Mouse (Mus musculus) liver, embryonic 12.5 days (tissue): ENCODE data around the gene Dync1i1. TPM values are rescaled to one million over a fixed set of nuclear protein-coding genes. Genes with fewer than 3 reads are reported as not detected.

Experiments used
- ATAC-seq: fragments of 200-750 bp; cut with Nextera tagmentation; 2 replicates; pipeline ENCODE4 v1.8.0; 2017; ENCODE audit warnings: moderate number of reproducible peaks, mild to moderate bottlenecking, moderate library complexity
- H3K27ac ChIP-seq: fragments of 300-500 bp; sonication (generic); 2 replicates; pipeline ENCODE4 v1.5.1; 2016; ENCODE audit warnings: mild to moderate bottlenecking
- H3K27me3 ChIP-seq: fragments of 300-500 bp; sonication (generic); replicated peaks from 2 replicates; pipeline ENCODE4 v1.6.1; 2016; ENCODE audit warnings: mild to moderate bottlenecking, moderate library complexity
- H3K36me3 ChIP-seq: fragments of 300-500 bp; sonication (generic); 2 replicates; pipeline ENCODE4 v1.6.1; 2016; ENCODE audit warnings: mild to moderate bottlenecking, moderate library complexity
- H3K4me1 ChIP-seq: fragments of 300-500 bp; sonication (generic); 2 replicates; pipeline ENCODE4 v1.6.1; 2016
- H3K4me2 ChIP-seq: fragments of 300-500 bp; sonication (generic); 2 replicates; pipeline ENCODE4 v1.6.1; 2016; ENCODE audit warnings: mild to moderate bottlenecking, moderate library complexity
- H3K4me3 ChIP-seq: fragments of 300-500 bp; sonication (generic); 2 replicates; pipeline ENCODE4 v1.5.1; 2016; ENCODE audit warnings: mild to moderate bottlenecking, moderate library complexity
- H3K9ac ChIP-seq: fragments of 300-500 bp; sonication (generic); 2 replicates; pipeline ENCODE4 v1.6.1; 2016; ENCODE audit warnings: mild to moderate bottlenecking, moderate library complexity
- H3K9me3 ChIP-seq: fragments of 300-500 bp; sonication (generic); replicated peaks from 2 replicates; pipeline ENCODE4 v1.6.1; 2016; ENCODE audit warnings: mild to moderate bottlenecking, moderate library complexity
- WGBS: fragments of 180-500 bp; shearing (Covaris S2); methylation state at CpG from one replicate; pipeline ENCODE4 v1.1.7; 2016; ENCODE audit not compliant: insufficient replicate concordance; 5-methylcytosine and 5-hydroxymethylcytosine counted together
- polyA plus RNA-seq: library from polyadenylated mRNA; unstranded; fragments of >200 nt; fragmentation: Nextera tagmentation; extraction: Ambion mirVana; gene quantifications from 2 replicates; pipeline ENCODE4 v1.2.1, GENCODE M21; 2016

The Dync1i1 gene
- polyA plus RNA-seq, 1 experiment from 2014 or later, result 0.15 TPM

- no peaks in the 10 kb centered on the region for H3K9me3 ChIP-seq
- no peak overlapping the region for H3K4me3 ChIP-seq
- no peaks in the 10 kb centered on the region for H3K4me1 ChIP-seq
- H3K27me3 ChIP-seq, result no peaks in the 10 kb centered on the region
- H3K36me3 ChIP-seq, result 0 out of 2 replicates have a peak, but pooled peaks cover 7% of the 10 kb centered on the region
- H3K9ac ChIP-seq, result no peak overlapping the region
- H3K27ac ChIP-seq, result no peak overlapping the region
- no peak for ATAC-seq
- H3K4me2 ChIP-seq, result no peak overlapping the region
- WGBS, result 66% methylated on average over 18 of the region's 18 CpGs
These were observed 313.5 kb downstream of the Dync1i1 start for GRCm38 (mm10) chr6:6038773-6039550.

GRCm38 (mm10) chr6:6046729-6047424 is 321.4 kb downstream of the Dync1i1 start:
- no peak for ATAC-seq

GRCm38 (mm10) chr6:6052696-6053095 is 327.3 kb downstream of the Dync1i1 start:
- peaks cover 3% of the 10 kb centered on the region; the same call in 1 of the 2 replicates for H3K36me3 ChIP-seq
- H3K4me1 ChIP-seq, result peaks cover 3% of the 10 kb centered on the region; the same call in 1 of the 2 replicates
- no peak overlapping the region for H3K27ac ChIP-seq
- H3K9ac ChIP-seq, result no peak overlapping the region
- H3K9me3 ChIP-seq, result no peaks in the 10 kb centered on the region
- no peak overlapping the region for H3K4me3 ChIP-seq
- H3K4me2 ChIP-seq, result no peak overlapping the region
- no peak for ATAC-seq
- no peaks in the 10 kb centered on the region for H3K27me3 ChIP-seq
- 43% methylated on average over 11 of the region's 11 CpGs for WGBS

More at GRCm38 (mm10) chr6:6046729-6047424, 321.4 kb downstream of the Dync1i1 start:
- H3K4me3 ChIP-seq, result no peak overlapping the region
- no peak overlapping the region for H3K9ac ChIP-seq
- H3K27me3 ChIP-seq, result no peaks in the 10 kb centered on the region
- peaks cover 6% of the 10 kb centered on the region; the same call in 1 of the 2 replicates for H3K4me1 ChIP-seq
- 48% methylated on average over 12 of the region's 12 CpGs for WGBS
- H3K27ac ChIP-seq, result no peak overlapping the region
- H3K9me3 ChIP-seq, result no peaks in the 10 kb centered on the region
- peaks cover 7% of the 10 kb centered on the region; the same call in 1 of the 2 replicates for H3K36me3 ChIP-seq
- H3K4me2 ChIP-seq, result no peak overlapping the region

DNA sequence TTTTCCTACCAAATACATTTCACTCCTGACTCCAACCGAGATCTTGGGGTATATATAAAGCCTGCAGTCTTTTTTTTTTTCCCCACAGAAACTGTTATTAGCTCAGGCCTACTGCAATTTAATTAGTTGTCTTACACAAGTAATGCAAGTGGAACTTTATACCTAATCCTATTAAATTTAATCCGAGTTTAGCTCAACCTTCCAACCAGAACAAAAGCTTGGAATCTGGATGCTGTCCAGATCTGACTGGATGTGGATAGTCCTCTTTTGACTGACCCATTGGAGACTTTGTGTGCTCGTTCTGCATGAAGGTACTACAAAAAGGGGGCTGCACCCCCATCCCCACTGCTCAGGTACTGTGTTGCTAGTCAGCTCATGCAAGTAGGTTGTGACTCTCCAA is 328.5 kb downstream of the Dync1i1 start:
- ATAC-seq, result no peak
- 71% methylated on average over 3 of the region's 3 CpGs for WGBS
- H3K27me3 ChIP-seq, result no peaks in the 10 kb centered on the region

GRCm38 (mm10) chr6:6058548-6058947 is 333.1 kb downstream of the Dync1i1 start:
- H3K4me1 ChIP-seq, result peaks cover 3% of the 10 kb centered on the region; the same call in 1 of the 2 replicates
- ATAC-seq, result no peak
- H3K9me3 ChIP-seq, result no peaks in the 10 kb centered on the region
- no peaks in the 10 kb centered on the region for H3K27me3 ChIP-seq
- H3K27ac ChIP-seq, result no peak overlapping the region
- H3K36me3 ChIP-seq, result no peaks in the 10 kb centered on the region
- no peak overlapping the region for H3K9ac ChIP-seq
- no peak overlapping the region for H3K4me3 ChIP-seq
- 72% methylated on average over 3 of the region's 3 CpGs for WGBS
- H3K4me2 ChIP-seq, result no peak overlapping the region

More for the DNA sequence above, 328.5 kb downstream of the Dync1i1 start:
- no peak overlapping the region for H3K9ac ChIP-seq
- H3K4me2 ChIP-seq, result no peak overlapping the region
- no peak overlapping the region for H3K4me3 ChIP-seq
- peaks cover 3% of the 10 kb centered on the region; the same call in 1 of the 2 replicates for H3K36me3 ChIP-seq
- peaks cover 3% of the 10 kb centered on the region; the same call in 1 of the 2 replicates for H3K4me1 ChIP-seq
- H3K27ac ChIP-seq, result no peak overlapping the region
- no peaks in the 10 kb centered on the region for H3K9me3 ChIP-seq

DNA sequence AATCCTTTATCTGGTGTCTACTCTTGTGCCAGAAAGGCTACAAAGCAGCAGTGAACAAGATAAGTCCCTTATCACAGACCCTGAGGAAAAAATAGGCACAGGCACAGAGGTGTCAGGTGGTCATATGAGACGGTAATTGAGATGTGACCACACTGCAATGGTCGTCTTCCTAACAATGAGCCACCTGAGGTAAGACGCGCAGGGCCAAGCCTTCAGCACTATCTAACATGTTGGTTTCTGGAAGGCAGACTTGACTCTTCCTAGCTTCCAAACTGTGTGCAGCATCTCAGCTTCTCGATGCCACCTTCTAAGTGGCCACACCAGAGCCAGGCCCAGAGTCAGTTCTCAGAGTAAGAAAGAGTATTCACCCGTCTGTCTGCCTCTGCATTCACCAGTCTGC is 341.8 kb downstream of the Dync1i1 start:
- Histone ChIP-seq H3K4me2 (no peak overlapping the region), H3K4me1 (0 out of 2 replicates have a peak, but pooled peaks cover 6% of the 10 kb centered on the region), H3K4me3 (no peak overlapping the region), H3K9ac (no peak overlapping the region), H3K27me3 (no peaks in the 10 kb centered on the region), H3K27ac (no peak overlapping the region), H3K9me3 (no peaks in the 10 kb centered on the region), H3K36me3 (0 out of 2 replicates have a peak, but pooled peaks cover 9% of the 10 kb centered on the region)
- 63% methylated on average over 6 of the region's 6 CpGs for WGBS
- no peak; the same call in 1 of the 2 replicates for ATAC-seq

GRCm38 (mm10) chr6:6070015-6070414 is 344.6 kb downstream of the Dync1i1 start:
- Histone ChIP-seq H3K4me3 (no peak overlapping the region), H3K27ac (no peak overlapping the region), H3K9ac (no peak overlapping the region), H3K9me3 (no peaks in the 10 kb centered on the region), H3K4me1 (0 out of 2 replicates have a peak, but pooled peaks cover 6% of the 10 kb centered on the region), H3K36me3 (peaks cover 7% of the 10 kb centered on the region; the same call in 1 of the 2 replicates), H3K27me3 (no peaks in the 10 kb centered on the region), H3K4me2 (no peak overlapping the region)
- 47% methylated on average over 3 of the region's 3 CpGs for WGBS
- ATAC-seq, result no peak

- H3K36me3 ChIP-seq, result peaks cover 6% of the 10 kb centered on the region; the same call in 1 of the 2 replicates
- H3K9ac ChIP-seq, result no peak overlapping the region
- 0 out of 2 replicates have a peak, but pooled peaks cover 6% of the 10 kb centered on the region for H3K4me1 ChIP-seq
- H3K27me3 ChIP-seq, result no peaks in the 10 kb centered on the region
- no peak for ATAC-seq
- WGBS, result 74% methylated on average over 7 of the region's 7 CpGs
- no peak overlapping the region for H3K27ac ChIP-seq
- H3K9me3 ChIP-seq, result no peaks in the 10 kb centered on the region
- H3K4me3 ChIP-seq, result no peak overlapping the region
- no peak overlapping the region for H3K4me2 ChIP-seq
These were observed 345.6 kb downstream of the Dync1i1 start for GRCm38 (mm10) chr6:6071038-6071437.

- H3K9ac ChIP-seq, result no peak overlapping the region
- no peaks in the 10 kb centered on the region for H3K27me3 ChIP-seq
- no peak overlapping the region for H3K4me2 ChIP-seq
- no peak overlapping the region for H3K4me3 ChIP-seq
- no peaks in the 10 kb centered on the region for H3K9me3 ChIP-seq
- no peak for ATAC-seq
- 81% methylated on average over 7 of the region's 7 CpGs for WGBS
- H3K27ac ChIP-seq, result no peak overlapping the region
- peaks cover 16% of the 10 kb centered on the region for H3K36me3 ChIP-seq
- no peaks in the 10 kb centered on the region for H3K4me1 ChIP-seq
These were observed 350.6 kb downstream of the Dync1i1 start for GRCm38 (mm10) chr6:6075940-6076447.

GRCm38 (mm10) chr6:6077234-6077633 is 351.8 kb downstream of the Dync1i1 start:
- Histone ChIP-seq H3K27ac (no peak overlapping the region), H3K4me1 (no peaks in the 10 kb centered on the region)
- 55% methylated on average over 4 of the region's 4 CpGs for WGBS

More at GRCm38 (mm10) chr6:6077234-6077633, 351.8 kb downstream of the Dync1i1 start:
- Histone ChIP-seq H3K4me2 (no peak overlapping the region), H3K36me3 (peaks cover 16% of the 10 kb centered on the region), H3K4me3 (no peak overlapping the region), H3K9ac (no peak overlapping the region), H3K9me3 (no peaks in the 10 kb centered on the region), H3K27me3 (no peaks in the 10 kb centered on the region)
- ATAC-seq, result no peak
